Mouse (Mus musculus) heart, embryonic 16.5 days (tissue): ENCODE measurements around the gene Zbtb6. TPM values are rescaled to one million over a fixed set of nuclear protein-coding genes. Genes with fewer than 3 reads are reported as not detected.

Source experiments
- ATAC-seq: fragments of 200-750 bp; cut with Nextera tagmentation; replicated peaks from 2 replicates; pipeline ENCODE4 v1.8.0; 2017; ENCODE audit warnings: moderate number of reproducible peaks; ENCODE audit not compliant: insufficient read depth, low FRiP score; ENCODE audit errors: extremely low read depth
- H3K27ac ChIP-seq: fragments of 300-500 bp; sonication (generic); 2 replicates; pipeline ENCODE4 v1.5.1; 2014; ENCODE audit warnings: mild to moderate bottlenecking, low read length, control low read depth, moderate library complexity
- H3K27me3 ChIP-seq: fragments of 300-500 bp; sonication (generic); 2 replicates; pipeline ENCODE4 v1.6.1; 2014; ENCODE audit warnings: low read length, mixed read lengths; ENCODE audit not compliant: control insufficient read depth, insufficient read depth
- H3K36me3 ChIP-seq: fragments of 300-500 bp; sonication (generic); 2 replicates; pipeline ENCODE4 v1.6.1; 2014; ENCODE audit not compliant: control insufficient read depth, insufficient read depth
- H3K4me1 ChIP-seq: fragments of 300-500 bp; sonication (generic); 2 replicates; pipeline ENCODE4 v1.6.1; 2014; ENCODE audit warnings: low read length, mixed read lengths; ENCODE audit not compliant: control insufficient read depth, insufficient read depth
- H3K4me2 ChIP-seq: fragments of 300-500 bp; sonication (generic); 2 replicates; pipeline ENCODE4 v1.6.1; 2014; ENCODE audit warnings: low read depth, mild to moderate bottlenecking, control low read depth, low read length
- H3K4me3 ChIP-seq: fragments of 300-500 bp; sonication (generic); 2 replicates; pipeline ENCODE4 v1.5.1; 2014; ENCODE audit warnings: mild to moderate bottlenecking, control low read depth, low read length
- H3K9ac ChIP-seq: fragments of 300-500 bp; sonication (generic); 2 replicates; pipeline ENCODE4 v1.6.1; 2014; ENCODE audit warnings: low read length, control low read depth
- H3K9me3 ChIP-seq: fragments of 300-500 bp; sonication (generic); replicated peaks from 2 replicates; pipeline ENCODE4 v1.6.1; 2016; ENCODE audit warnings: low read length; ENCODE audit not compliant: control insufficient read depth
- WGBS: fragments of 180-500 bp; shearing (Covaris S2); extraction: QIAGEN DNeasy Blood & Tissue Kit; methylation state at CpG from one replicate; pipeline ENCODE4 v1.1.7; 2014; 5-methylcytosine and 5-hydroxymethylcytosine counted together
- polyA plus RNA-seq: library from polyadenylated mRNA; unstranded; fragments of >200 nt; fragmentation: Nextera tagmentation; extraction: Ambion mirVana; gene quantifications from 2 replicates; pipeline ENCODE4 v1.2.1, GENCODE M21; 2015

Zbtb6 gene
- polyA plus RNA-seq, 1 experiment from 2014 or later, result 4.4 TPM

DNA sequence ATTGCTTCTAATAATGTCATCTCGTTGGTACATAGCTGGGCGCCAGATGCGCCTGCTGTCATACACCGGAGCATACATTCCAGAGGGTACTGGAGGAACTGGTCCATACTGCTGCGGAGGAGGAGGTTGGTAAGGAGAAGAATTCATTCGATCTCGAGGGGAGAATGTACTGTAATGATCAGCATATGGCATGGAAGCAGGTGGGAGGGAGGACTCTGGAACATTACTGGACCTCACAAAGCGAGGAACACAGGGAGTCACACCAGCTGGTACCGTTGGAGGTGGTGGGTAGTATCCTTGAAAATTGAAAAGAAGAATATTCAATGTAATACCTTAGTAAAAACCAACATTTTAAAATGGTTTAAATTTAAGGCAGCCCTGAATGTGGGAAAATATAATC, 60.0 kb downstream of the Zbtb6 start:
- H3K27ac ChIP-seq, result no peak overlapping the region
- H3K9ac ChIP-seq, result no peak overlapping the region
- H3K27me3 ChIP-seq, result no peaks in the 10 kb centered on the region
- WGBS, result 90% methylated on average over 9 of the region's 9 CpGs
- peaks cover 26% of the 10 kb centered on the region for H3K36me3 ChIP-seq
- H3K4me1 ChIP-seq, result no peaks in the 10 kb centered on the region
- H3K4me3 ChIP-seq, result no peak overlapping the region
- no peak overlapping the region for H3K4me2 ChIP-seq
- no peak for ATAC-seq
- no peaks in the 10 kb centered on the region for H3K9me3 ChIP-seq

DNA sequence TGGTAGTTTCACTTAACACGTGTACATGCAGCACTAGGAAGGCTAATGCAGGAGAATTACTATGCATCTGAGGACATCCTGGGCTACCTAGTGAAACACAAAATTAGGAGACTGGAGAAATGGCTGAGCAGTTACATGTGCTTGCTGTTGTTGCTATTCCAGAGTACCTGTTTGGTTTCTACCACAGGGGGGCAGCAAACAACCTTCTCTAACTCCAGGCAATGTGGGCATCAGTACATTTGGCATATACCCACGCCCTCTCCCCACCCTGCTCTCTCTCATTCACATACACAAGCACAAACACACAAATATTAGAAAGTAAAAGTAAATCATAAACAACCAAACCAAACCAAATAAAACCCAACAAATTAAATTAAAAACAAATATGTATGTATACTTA, 62.8 kb downstream of the Zbtb6 start:
- H3K36me3 ChIP-seq, result peaks cover 36% of the 10 kb centered on the region
- H3K4me2 ChIP-seq, result no peak overlapping the region
- WGBS, result 67% methylated on average over 2 of the region's 2 CpGs
- H3K27me3 ChIP-seq, result no peaks in the 10 kb centered on the region
- no peak overlapping the region for H3K27ac ChIP-seq
- no peak for ATAC-seq
- H3K9me3 ChIP-seq, result no peaks in the 10 kb centered on the region
- H3K4me1 ChIP-seq, result no peaks in the 10 kb centered on the region
- no peak overlapping the region for H3K4me3 ChIP-seq
- no peak overlapping the region for H3K9ac ChIP-seq

DNA sequence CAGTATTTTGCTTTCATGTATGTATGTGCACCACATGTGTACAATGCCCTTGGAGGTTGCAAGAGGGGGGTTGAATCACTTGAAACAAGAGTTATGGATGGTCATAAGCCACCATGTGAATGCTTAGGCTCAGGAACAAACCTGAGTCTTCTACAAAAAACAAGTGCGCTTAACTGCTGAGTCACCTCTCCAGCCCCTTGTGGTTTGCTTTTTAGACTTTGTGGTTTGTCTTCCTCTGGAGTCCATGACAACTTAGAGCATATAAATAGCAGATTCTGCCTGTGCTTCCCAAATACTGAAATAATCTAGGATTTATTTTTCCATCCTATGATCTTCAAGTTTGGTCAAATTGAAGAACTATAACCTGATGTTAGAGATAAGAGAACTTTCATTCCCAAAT, 67.0 kb downstream of the Zbtb6 start:
- H3K4me2 ChIP-seq, result no peak overlapping the region
- no peak overlapping the region for H3K27ac ChIP-seq
- no peaks in the 10 kb centered on the region for H3K27me3 ChIP-seq
- 93% methylated on average over 1 of the region's 1 CpGs for WGBS
- no peak for ATAC-seq
- H3K4me3 ChIP-seq, result no peak overlapping the region
- no peaks in the 10 kb centered on the region for H3K4me1 ChIP-seq
- H3K9me3 ChIP-seq, result no peaks in the 10 kb centered on the region
- no peak overlapping the region for H3K9ac ChIP-seq
- H3K36me3 ChIP-seq, result peaks cover 22% of the 10 kb centered on the region

Other genes with a start within 250 kb of the Zbtb6 start
- not detected in 2 replicates for gene Olfr366, start 231.6 kb downstream of the Zbtb6 start, polyA plus RNA-seq
- not detected in 2 replicates for gene Olfr368, start 116.7 kb downstream of the Zbtb6 start, polyA plus RNA-seq
- 32.0 and 36.2 TPM in 2 replicates for gene Pdcl, start 83.8 kb downstream of the Zbtb6 start, polyA plus RNA-seq
- 9.1 and 9.3 TPM in 2 replicates for gene Rc3h2, start 20.3 kb downstream of the Zbtb6 start, polyA plus RNA-seq
- gene Zbtb26, start within 50 bp of the Zbtb6 start, polyA plus RNA-seq, result 4.5 and 4.6 TPM in 2 replicates
- gene Rabgap1, start 108 bp upstream of the Zbtb6 start, polyA plus RNA-seq, result 25.6 and 27.9 TPM in 2 replicates
- 0.75 and 1.2 TPM in 2 replicates for gene Gpr21, start 73.2 kb upstream of the Zbtb6 start, polyA plus RNA-seq